Mouse (Mus musculus) lung, postnatal 14 days (tissue): ENCODE results near the gene Ccdc15.
A peak's percentile ranks its signal among the peaks of the same experiment; 100 is the strongest.

Experiments used
- DNase-seq: peaks from one replicate; pipeline ENCODE4 v3.0.0; 2021

The Ccdc15 gene

GRCm38 (mm10) chr9:37230486-37231195, 117.6 kb downstream of the Ccdc15 start:
- DNase-seq: no peak

DNA sequence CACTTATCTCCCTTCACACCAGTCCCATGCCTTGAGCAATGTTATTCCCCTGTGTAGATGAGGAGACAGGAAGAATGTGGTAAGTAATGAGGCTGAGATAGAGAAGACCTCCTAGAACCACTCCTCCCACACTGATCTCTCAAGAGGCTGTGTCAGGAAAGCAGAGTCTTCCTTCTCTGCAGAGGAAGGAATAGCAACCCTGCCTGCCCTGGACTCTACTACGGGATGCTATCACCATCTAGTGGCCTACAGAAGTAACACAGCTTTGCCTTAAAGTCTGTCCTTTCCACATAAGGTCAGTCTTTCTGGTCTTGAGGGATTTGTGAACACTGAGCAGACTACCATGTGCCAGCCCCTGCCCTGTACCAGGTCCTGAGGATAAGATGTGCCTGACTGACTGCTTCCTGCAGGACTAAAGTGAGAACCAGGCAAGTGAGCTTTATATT, 118.3 kb downstream of the Ccdc15 start:
- DNase-seq: peak; percentile 68
